Mouse (Mus musculus) adrenal gland, postnatal 25 days (tissue): ENCODE data around the gene Zfp740. TPM values are rescaled to one million over a fixed set of nuclear protein-coding genes. Genes with fewer than 3 reads are reported as not detected.
"Not testable (repeated sequence)": the region's sequence is repeated elsewhere in the genome, so short reads cannot be mapped to it uniquely, and the experiment has no call there.

Experiments used
- DNase-seq: peaks from one replicate; pipeline ENCODE4 v3.0.0; 2021; ENCODE audit warnings: mixed read lengths
- total RNA-seq: library from RNA; stranded (reverse); gene quantifications from 2 replicates; pipeline ENCODE4 v1.2.3, GENCODE M21; 2021

Gene Zfp740
- total RNA-seq, 1 experiment from 2014 or later: 80.4 TPM

GRCm38 (mm10) chr15:102225619-102226018 lies 22.6 kb downstream of the Zfp740 start:
- DNase-seq: not testable (repeated sequence)

- DNase-seq: no peak
Observed at GRCm38 (mm10) chr15:102230408-102231321, 27.6 kb downstream of the Zfp740 start.

- DNase-seq: no peak
Observed at GRCm38 (mm10) chr15:102231748-102232147, 28.7 kb downstream of the Zfp740 start, which contains the start of gene Itgb7. TSS of gene Itgb7 (minus strand) at chr15:102231944.

GRCm38 (mm10) chr15:102232764-102233163 lies 29.7 kb downstream of the Zfp740 start:
- DNase-seq: no peak

GRCm38 (mm10) chr15:102233896-102234295 lies 30.8 kb downstream of the Zfp740 start:
- no peak for DNase-seq

- DNase-seq: no peak
Observed at GRCm38 (mm10) chr15:102235371-102236027, 32.5 kb downstream of the Zfp740 start.

- no peak for DNase-seq
Observed at GRCm38 (mm10) chr15:102238543-102239259, 35.7 kb downstream of the Zfp740 start.

- DNase-seq: peak; percentile 88
Observed at GRCm38 (mm10) chr15:102239260-102239590, 36.2 kb downstream of the Zfp740 start.

GRCm38 (mm10) chr15:102239851-102240250 lies 36.8 kb downstream of the Zfp740 start:
- DNase-seq: no peak

GRCm38 (mm10) chr15:102240607-102241006 lies 37.6 kb downstream of the Zfp740 start:
- peak; percentile 38 for DNase-seq

- DNase-seq: no peak
Observed at GRCm38 (mm10) chr15:102242404-102243228, 39.6 kb downstream of the Zfp740 start.

GRCm38 (mm10) chr15:102243229-102244190 lies 40.5 kb downstream of the Zfp740 start:
- DNase-seq: peak; percentile 60

GRCm38 (mm10) chr15:102244306-102245191 lies 41.5 kb downstream of the Zfp740 start:
- no peak for DNase-seq

GRCm38 (mm10) chr15:102245461-102245881 lies 42.4 kb downstream of the Zfp740 start:
- DNase-seq: no peak

- peak; percentile 71 for DNase-seq
Observed at GRCm38 (mm10) chr15:102245891-102246741, 43.1 kb downstream of the Zfp740 start.

GRCm38 (mm10) chr15:102246866-102247251 lies 43.8 kb downstream of the Zfp740 start:
- peak; percentile 96 for DNase-seq

- DNase-seq: peak; percentile 73
Observed at GRCm38 (mm10) chr15:102247252-102248130, 44.4 kb downstream of the Zfp740 start.
